Mouse (Mus musculus): ENCODE measurements at regions not wholly inside any gene's neighbourhood (a gene's known extent, or its start where the extent isn't known, plus 50 kb on each side); places are given as distances from the start of the nearest gene placed in this dataset.

GRCm38 (mm10) chr3:50813760-50814400, 370.5 kb upstream of the Slc7a11 start:
- H3K9ac ChIP-seq (replicated peaks; ENCODE audit: low read length), result no peak overlapping the region
- no peaks in the 10 kb centered on the region for H3K9me3 ChIP-seq (ENCODE audit: low read length)
- H3K4me2 ChIP-seq (replicated peaks; ENCODE audit: low read depth, low read length), result no peak overlapping the region
- ATAC-seq (ENCODE audit: low FRiP score, low TSS enrichment), result no peak
- WGBS, result 85% methylated on average over 5 of the region's 5 CpGs
- no peaks in the 10 kb centered on the region for H3K36me3 ChIP-seq (ENCODE audit: insufficient read depth, low read length)
- H3K4me3 ChIP-seq (ENCODE audit: low read length), result no peak overlapping the region
- H3K4me1 ChIP-seq (ENCODE audit: insufficient read depth, low read length), result no peaks in the 10 kb centered on the region
- no peak overlapping the region for H3K27ac ChIP-seq (ENCODE audit: low read length)
- H3K27me3 ChIP-seq (ENCODE audit: insufficient read depth, low read length), result no peaks in the 10 kb centered on the region

DNA sequence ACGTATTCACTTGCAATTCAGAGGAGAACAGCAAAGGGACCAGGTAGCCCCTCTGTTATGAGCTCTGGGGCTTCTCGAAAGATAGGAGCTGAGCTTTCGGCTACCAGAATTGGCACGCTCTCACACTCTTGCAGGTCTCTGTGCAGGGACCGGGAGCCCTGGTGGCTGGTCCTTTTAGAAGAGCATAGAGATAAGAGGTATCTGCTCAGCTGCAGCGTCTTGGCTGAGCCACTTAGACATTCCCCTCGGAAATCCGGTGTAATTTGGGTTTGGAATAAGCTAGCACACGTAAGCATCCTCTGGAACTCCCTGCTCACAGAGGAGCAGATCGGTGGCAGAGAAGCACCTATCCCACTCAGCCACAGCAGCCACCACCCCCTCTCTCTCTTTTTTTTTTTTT, 372.3 kb upstream of the Slc7a11 start:
- H3K9me3 ChIP-seq (ENCODE audit: low read length), result no peaks in the 10 kb centered on the region
- no peaks in the 10 kb centered on the region for H3K36me3 ChIP-seq (ENCODE audit: insufficient read depth, low read length)
- no peaks in the 10 kb centered on the region for H3K4me1 ChIP-seq (ENCODE audit: insufficient read depth, low read length)
- no peak overlapping the region for H3K4me2 ChIP-seq (replicated peaks; ENCODE audit: low read depth, low read length)
- 88% methylated on average over 10 of the region's 10 CpGs for WGBS
- no peak overlapping the region for H3K9ac ChIP-seq (replicated peaks; ENCODE audit: low read length)
- no peaks in the 10 kb centered on the region for H3K27me3 ChIP-seq (ENCODE audit: insufficient read depth, low read length)
- no peak for ATAC-seq (ENCODE audit: low FRiP score, low TSS enrichment)
- no peak overlapping the region for H3K27ac ChIP-seq (ENCODE audit: low read length)
- H3K4me3 ChIP-seq (ENCODE audit: low read length), result no peak overlapping the region

- no peaks in the 10 kb centered on the region for H3K9me3 ChIP-seq (ENCODE audit: low read length)
- 46% methylated on average over 8 of the region's 8 CpGs for WGBS
- H3K4me2 ChIP-seq (replicated peaks; ENCODE audit: low read depth, low read length), result no peak overlapping the region
These were observed 373.1 kb upstream of the Slc7a11 start for GRCm38 (mm10) chr3:50816479-50816878.

DNA sequence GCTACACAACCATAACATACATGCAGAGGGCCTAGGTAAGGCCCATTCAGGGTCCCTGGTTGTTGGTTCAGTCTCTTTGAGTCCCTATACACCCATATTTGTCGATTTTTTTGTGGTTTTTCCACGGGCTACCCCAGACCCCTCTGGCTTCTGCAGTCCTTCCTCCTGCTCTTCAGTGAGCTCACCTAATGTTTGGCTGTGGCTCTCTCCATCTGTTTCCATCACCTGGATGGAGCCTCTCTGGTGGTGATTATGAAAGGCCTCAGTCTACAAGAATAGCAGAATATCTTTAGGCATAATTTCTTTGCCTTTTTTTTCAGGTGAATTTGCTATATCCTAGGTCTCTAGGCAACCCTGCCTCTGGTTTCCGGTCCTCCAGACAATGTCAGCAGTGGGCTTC, 373.9 kb upstream of the Slc7a11 start:
- H3K9me3 ChIP-seq (ENCODE audit: low read length), result no peaks in the 10 kb centered on the region
- H3K4me1 ChIP-seq (ENCODE audit: insufficient read depth, low read length), result no peaks in the 10 kb centered on the region
- H3K4me3 ChIP-seq (ENCODE audit: low read length), result no peak overlapping the region
- no peaks in the 10 kb centered on the region for H3K36me3 ChIP-seq (ENCODE audit: insufficient read depth, low read length)
- H3K27ac ChIP-seq (ENCODE audit: low read length), result no peak overlapping the region
- ATAC-seq (ENCODE audit: low FRiP score, low TSS enrichment), result no peak
- no peak overlapping the region for H3K4me2 ChIP-seq (replicated peaks; ENCODE audit: low read depth, low read length)
- H3K9ac ChIP-seq (replicated peaks; ENCODE audit: low read length), result no peak overlapping the region
- no peaks in the 10 kb centered on the region for H3K27me3 ChIP-seq (ENCODE audit: insufficient read depth, low read length)
- 79% methylated on average over 3 of the region's 3 CpGs for WGBS

More at GRCm38 (mm10) chr3:50816479-50816878, 373.1 kb upstream of the Slc7a11 start:
- peak; percentile 42; the same call in 1 of the 2 replicates for ATAC-seq (ENCODE audit: low FRiP score, low TSS enrichment)
- no peaks in the 10 kb centered on the region for H3K36me3 ChIP-seq (ENCODE audit: insufficient read depth, low read length)
- no peak overlapping the region for H3K4me3 ChIP-seq (ENCODE audit: low read length)
- H3K27me3 ChIP-seq (ENCODE audit: insufficient read depth, low read length), result no peaks in the 10 kb centered on the region
- H3K9ac ChIP-seq (replicated peaks; ENCODE audit: low read length), result no peak overlapping the region
- no peak overlapping the region for H3K27ac ChIP-seq (ENCODE audit: low read length)
- no peaks in the 10 kb centered on the region for H3K4me1 ChIP-seq (ENCODE audit: insufficient read depth, low read length)

DNA sequence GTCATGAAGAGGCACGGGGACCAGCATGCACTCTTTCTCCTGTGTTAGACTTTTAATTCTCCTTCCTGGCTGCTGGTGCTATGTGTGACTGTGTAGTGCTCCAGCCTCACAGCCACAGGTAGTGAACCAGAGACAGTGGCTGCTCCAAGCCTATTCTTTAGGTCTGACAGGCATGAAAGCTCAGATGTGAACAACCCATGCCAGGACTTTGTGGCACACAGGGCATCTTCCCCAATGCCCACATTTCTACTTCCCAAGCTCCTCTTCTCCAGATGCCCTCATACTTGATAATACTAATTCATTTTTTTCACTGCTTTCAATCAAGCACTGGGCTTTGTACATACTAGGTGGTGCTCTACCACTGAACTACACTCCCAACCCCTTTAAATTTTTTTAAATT, 377.4 kb upstream of the Slc7a11 start:
- ATAC-seq (ENCODE audit: low FRiP score, low TSS enrichment), result no peak
- H3K4me3 ChIP-seq (ENCODE audit: low read length), result no peak overlapping the region
- no peaks in the 10 kb centered on the region for H3K27me3 ChIP-seq (ENCODE audit: insufficient read depth, low read length)
- H3K27ac ChIP-seq (ENCODE audit: low read length), result no peak overlapping the region
- H3K4me1 ChIP-seq (ENCODE audit: insufficient read depth, low read length), result no peaks in the 10 kb centered on the region
- no peak overlapping the region for H3K9ac ChIP-seq (replicated peaks; ENCODE audit: low read length)
- H3K36me3 ChIP-seq (ENCODE audit: insufficient read depth, low read length), result no peaks in the 10 kb centered on the region
- H3K9me3 ChIP-seq (ENCODE audit: low read length), result no peaks in the 10 kb centered on the region
- H3K4me2 ChIP-seq (replicated peaks; ENCODE audit: low read depth, low read length), result no peak overlapping the region
- WGBS, result 77% methylated on average over 1 of the region's 1 CpGs

GRCm38 (mm10) chr3:50825534-50826423, 382.4 kb upstream of the Slc7a11 start:
- no peak overlapping the region for H3K27ac ChIP-seq (ENCODE audit: low read length)
- WGBS, result 70% methylated on average over 5 of the region's 5 CpGs
- H3K36me3 ChIP-seq (ENCODE audit: insufficient read depth, low read length), result no peaks in the 10 kb centered on the region
- no peak overlapping the region for H3K4me2 ChIP-seq (replicated peaks; ENCODE audit: low read depth, low read length)
- no peak overlapping the region for H3K4me3 ChIP-seq (ENCODE audit: low read length)
- no peaks in the 10 kb centered on the region for H3K27me3 ChIP-seq (ENCODE audit: insufficient read depth, low read length)
- no peak for ATAC-seq (ENCODE audit: low FRiP score, low TSS enrichment)
- H3K9ac ChIP-seq (replicated peaks; ENCODE audit: low read length), result no peak overlapping the region
- no peaks in the 10 kb centered on the region for H3K9me3 ChIP-seq (ENCODE audit: low read length)
- H3K4me1 ChIP-seq (ENCODE audit: insufficient read depth, low read length), result no peaks in the 10 kb centered on the region

GRCm38 (mm10) chr3:50826424-50826819, 383.0 kb upstream of the Slc7a11 start:
- H3K27me3 ChIP-seq (ENCODE audit: insufficient read depth, low read length), result no peaks in the 10 kb centered on the region
- WGBS, result 75% methylated on average over 2 of the region's 2 CpGs
- no peaks in the 10 kb centered on the region for H3K36me3 ChIP-seq (ENCODE audit: insufficient read depth, low read length)
- H3K4me1 ChIP-seq (ENCODE audit: insufficient read depth, low read length), result no peaks in the 10 kb centered on the region
- no peak overlapping the region for H3K9ac ChIP-seq (replicated peaks; ENCODE audit: low read length)
- no peak overlapping the region for H3K4me2 ChIP-seq (replicated peaks; ENCODE audit: low read depth, low read length)
- no peak overlapping the region for H3K27ac ChIP-seq (ENCODE audit: low read length)
- no peak overlapping the region for H3K4me3 ChIP-seq (ENCODE audit: low read length)
- ATAC-seq (ENCODE audit: low FRiP score, low TSS enrichment), result no peak
- H3K9me3 ChIP-seq (ENCODE audit: low read length), result no peaks in the 10 kb centered on the region

DNA sequence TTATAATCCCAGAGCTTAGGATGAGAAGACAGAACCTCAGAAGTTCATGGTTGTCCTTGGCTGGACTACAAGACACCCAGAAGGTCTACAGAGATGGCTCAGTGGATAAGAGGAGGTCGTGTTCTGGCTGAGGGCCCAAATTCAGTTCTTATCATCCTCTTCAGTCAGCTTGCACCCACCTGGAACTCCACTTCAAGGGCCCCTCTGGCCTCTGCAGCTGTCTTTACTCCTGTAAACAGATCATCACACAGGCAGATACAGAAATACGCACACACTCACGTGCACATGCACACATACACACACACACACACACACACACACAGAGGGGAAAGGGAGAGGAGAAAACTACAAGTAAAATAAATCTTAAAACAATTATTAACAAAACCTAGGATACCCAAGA, 385.8 kb upstream of the Slc7a11 start:
- no peaks in the 10 kb centered on the region for H3K36me3 ChIP-seq (ENCODE audit: insufficient read depth, low read length)
- ATAC-seq (ENCODE audit: low FRiP score, low TSS enrichment), result no peak
- 79% methylated on average over 3 of the region's 3 CpGs for WGBS
- H3K9me3 ChIP-seq (ENCODE audit: low read length), result no peaks in the 10 kb centered on the region
- H3K4me1 ChIP-seq (ENCODE audit: insufficient read depth, low read length), result no peaks in the 10 kb centered on the region
- H3K4me2 ChIP-seq (replicated peaks; ENCODE audit: low read depth, low read length), result no peak overlapping the region
- H3K9ac ChIP-seq (replicated peaks; ENCODE audit: low read length), result no peak overlapping the region
- no peaks in the 10 kb centered on the region for H3K27me3 ChIP-seq (ENCODE audit: insufficient read depth, low read length)
- H3K4me3 ChIP-seq (ENCODE audit: low read length), result no peak overlapping the region
- H3K27ac ChIP-seq (ENCODE audit: low read length), result no peak overlapping the region

- H3K9me3 ChIP-seq (ENCODE audit: low read length), result no peaks in the 10 kb centered on the region
- H3K36me3 ChIP-seq (ENCODE audit: insufficient read depth, low read length), result no peaks in the 10 kb centered on the region
- H3K4me1 ChIP-seq (ENCODE audit: insufficient read depth, low read length), result no peaks in the 10 kb centered on the region
- no peak overlapping the region for H3K4me3 ChIP-seq (ENCODE audit: low read length)
- ATAC-seq (ENCODE audit: low FRiP score, low TSS enrichment), result no peak
- no peaks in the 10 kb centered on the region for H3K27me3 ChIP-seq (ENCODE audit: insufficient read depth, low read length)
- WGBS, result 83% methylated on average over 6 of the region's 6 CpGs
- H3K27ac ChIP-seq (ENCODE audit: low read length), result no peak overlapping the region
- H3K9ac ChIP-seq (replicated peaks; ENCODE audit: low read length), result no peak overlapping the region
- no peak overlapping the region for H3K4me2 ChIP-seq (replicated peaks; ENCODE audit: low read depth, low read length)
These were observed 387.0 kb upstream of the Slc7a11 start for GRCm38 (mm10) chr3:50830446-50830845.

DNA sequence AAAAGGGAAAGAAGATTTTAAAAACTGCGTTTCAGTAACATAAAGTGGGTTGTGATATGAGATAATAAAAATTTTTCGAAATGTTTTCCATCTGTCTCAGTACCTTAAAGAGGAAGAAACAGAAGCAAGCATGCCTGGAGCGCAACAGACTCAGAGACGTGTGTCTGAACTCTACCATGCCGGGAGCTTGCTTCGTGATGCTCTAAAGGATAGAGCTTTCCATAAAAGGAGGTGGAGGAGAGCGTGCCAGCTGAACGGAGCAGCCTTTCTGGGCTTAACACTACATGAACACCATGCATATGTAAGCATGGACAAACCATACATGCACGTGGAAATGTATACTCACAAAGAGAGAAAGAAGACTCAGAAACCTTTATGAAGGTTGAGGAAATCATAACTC, 387.5 kb upstream of the Slc7a11 start:
- Histone ChIP-seq H3K36me3 (ENCODE audit: insufficient read depth, low read length) (no peaks in the 10 kb centered on the region), H3K9ac (replicated peaks; ENCODE audit: low read length) (no peak overlapping the region), H3K27me3 (ENCODE audit: insufficient read depth, low read length) (no peaks in the 10 kb centered on the region), H3K4me3 (ENCODE audit: low read length) (no peak overlapping the region), H3K9me3 (ENCODE audit: low read length) (no peaks in the 10 kb centered on the region), H3K4me1 (ENCODE audit: insufficient read depth, low read length) (no peaks in the 10 kb centered on the region), H3K4me2 (replicated peaks; ENCODE audit: low read depth, low read length) (no peak overlapping the region), H3K27ac (ENCODE audit: low read length) (no peak overlapping the region)
- 86% methylated on average over 9 of the region's 9 CpGs for WGBS
- no peak for ATAC-seq (ENCODE audit: low FRiP score, low TSS enrichment)

All from kidney, embryonic 16.5 days (tissue).